Mouse (Mus musculus) telencephalon, adult 2 months (tissue): ENCODE measurements at regions not wholly inside any gene's neighbourhood (a gene's known extent, or its start where the extent isn't known, plus 50 kb on each side); places are given as distances from the start of the nearest gene placed in this dataset.
A peak's percentile ranks its signal among the peaks of the same experiment; 100 is the strongest.

ENCODE experiments used
- DNase-seq: peaks from one replicate; pipeline ENCODE4 v3.0.0-alpha.2; 2011; ENCODE audit warnings: low read depth, low spot score

- no peak for DNase-seq
Measured at GRCm38 (mm10) chr7:40422125-40422524, 476.0 kb upstream of the Vstm2b start.

DNA sequence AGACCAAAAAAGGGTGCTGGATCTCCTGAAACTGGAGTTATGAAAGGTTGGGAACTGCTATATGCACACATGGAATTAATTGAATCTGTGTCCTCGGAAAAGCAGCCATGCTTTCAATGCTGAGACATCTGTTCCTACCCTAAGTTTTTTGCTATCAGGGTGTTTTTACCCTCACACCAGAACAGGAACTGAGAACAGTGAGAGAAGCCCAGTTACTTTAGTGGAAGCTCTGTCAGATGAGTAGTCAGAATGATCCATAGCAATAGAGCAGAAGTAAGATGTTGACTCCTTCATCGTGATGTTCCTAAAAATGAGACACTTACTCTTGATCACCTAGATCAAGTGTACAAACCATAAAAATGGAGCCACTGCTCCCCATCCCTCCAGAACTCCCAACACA lies 468.7 kb upstream of the Vstm2b start:
- DNase-seq, result no peak

- DNase-seq, result no peak
Measured at GRCm38 (mm10) chr7:40433906-40434305, 464.2 kb upstream of the Vstm2b start.

GRCm38 (mm10) chr7:40441128-40441527 lies 457.0 kb upstream of the Vstm2b start:
- DNase-seq, result no peak

DNA sequence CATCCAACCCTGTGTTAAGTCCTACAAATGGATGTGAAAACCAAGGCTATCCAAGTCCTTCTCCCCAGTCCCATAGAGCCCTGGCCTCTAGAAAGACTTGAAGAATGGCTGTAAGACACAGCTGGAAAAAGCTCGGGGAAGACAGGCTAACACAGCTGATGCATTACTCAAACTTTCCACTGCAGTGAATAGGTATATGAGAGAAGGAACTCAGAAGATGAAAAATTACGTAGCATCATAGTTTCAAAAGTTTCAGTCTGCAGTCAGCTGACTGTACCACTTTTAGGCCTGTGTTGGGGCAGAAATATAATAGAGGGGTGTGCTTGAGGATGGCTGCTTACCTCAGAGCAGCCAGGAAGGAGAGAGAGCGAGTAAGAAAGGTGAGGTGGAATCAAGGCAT lies 456.3 kb upstream of the Vstm2b start:
- no peak for DNase-seq

DNA sequence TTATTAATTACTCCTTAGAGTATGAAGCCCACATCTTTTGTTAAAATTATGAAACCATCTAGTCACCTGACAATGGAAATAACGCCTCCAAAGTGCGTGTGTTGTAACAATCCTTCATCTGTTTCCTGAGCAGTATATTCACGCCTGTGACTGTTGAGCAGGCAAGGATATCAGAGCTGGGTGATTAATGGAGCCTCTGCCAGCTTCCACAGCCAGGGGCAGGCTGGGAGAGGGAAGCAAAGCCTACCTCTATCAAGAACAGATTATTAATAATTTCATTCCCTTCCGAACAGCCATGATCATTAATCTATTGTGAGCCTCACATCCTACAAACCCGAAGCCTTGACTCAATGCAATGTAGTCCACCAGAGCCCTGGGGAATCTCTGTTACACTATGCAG lies 431.7 kb upstream of the Vstm2b start:
- DNase-seq, result no peak

DNA sequence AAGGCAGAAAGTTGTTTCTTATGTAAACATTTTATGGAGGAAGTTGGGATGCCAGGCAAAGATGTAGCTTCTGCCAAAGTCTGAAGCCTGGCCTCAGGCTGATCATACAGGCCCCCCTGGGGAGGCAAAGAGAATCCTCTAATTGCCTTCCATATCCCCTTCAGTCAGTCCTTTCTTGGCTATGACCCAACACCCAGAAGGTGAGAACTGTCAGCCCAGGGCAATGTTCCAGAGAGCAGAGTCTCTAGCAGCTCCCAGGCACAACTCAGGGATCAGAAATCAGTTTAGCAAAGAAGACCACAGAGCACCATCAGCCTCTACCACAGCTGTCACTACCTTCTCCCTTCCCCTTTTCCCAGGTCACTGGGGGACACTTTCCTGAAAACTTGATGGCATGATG lies 410.9 kb upstream of the Vstm2b start:
- DNase-seq, result no peak

- DNase-seq, result no peak
Measured at GRCm38 (mm10) chr7:40522703-40523267, 375.3 kb upstream of the Vstm2b start.

- DNase-seq, result peak; percentile 39
Measured at GRCm38 (mm10) chr7:40536601-40537000, 361.5 kb upstream of the Vstm2b start.

DNA sequence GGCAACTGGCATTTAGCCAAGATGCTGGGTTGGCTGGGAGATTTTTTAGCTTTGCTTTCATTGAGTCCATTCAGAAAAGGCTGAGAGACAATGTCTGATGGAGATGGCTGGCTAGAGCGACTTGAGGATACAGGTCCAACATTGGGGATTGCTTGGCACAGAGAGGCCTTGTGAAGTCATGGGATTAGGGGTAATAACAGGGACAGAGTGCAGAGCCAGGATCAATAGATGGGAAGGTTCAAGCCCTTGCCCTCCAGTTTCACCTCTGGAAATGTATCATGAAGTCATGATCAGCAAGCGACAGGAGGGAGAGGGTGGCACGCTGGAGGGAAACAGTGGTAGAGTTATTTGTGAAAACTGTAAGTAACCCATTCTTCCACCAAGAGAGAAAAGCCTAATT lies 360.5 kb upstream of the Vstm2b start:
- DNase-seq, result no peak

DNA sequence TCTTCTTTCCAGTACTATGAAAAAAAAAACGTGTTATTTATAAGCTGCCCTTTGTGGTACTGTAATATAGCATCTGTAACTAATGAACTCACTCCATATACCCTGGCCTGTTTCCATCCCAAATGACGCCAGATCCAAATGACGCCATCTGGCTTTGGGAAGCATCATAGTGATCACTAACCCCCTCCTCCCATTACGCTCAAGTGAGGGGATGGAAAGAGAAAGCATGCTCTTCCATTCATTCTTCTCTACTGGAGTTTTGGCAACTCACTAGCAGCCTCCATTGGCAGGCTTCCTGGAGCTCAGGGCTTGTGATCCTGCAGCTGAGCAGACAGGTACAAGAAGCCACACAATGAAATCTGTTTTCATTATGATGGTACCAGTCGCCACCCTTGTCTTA lies 358.3 kb upstream of the Vstm2b start:
- no peak for DNase-seq

GRCm38 (mm10) chr7:40541283-40541682 lies 356.8 kb upstream of the Vstm2b start:
- no peak for DNase-seq

DNA sequence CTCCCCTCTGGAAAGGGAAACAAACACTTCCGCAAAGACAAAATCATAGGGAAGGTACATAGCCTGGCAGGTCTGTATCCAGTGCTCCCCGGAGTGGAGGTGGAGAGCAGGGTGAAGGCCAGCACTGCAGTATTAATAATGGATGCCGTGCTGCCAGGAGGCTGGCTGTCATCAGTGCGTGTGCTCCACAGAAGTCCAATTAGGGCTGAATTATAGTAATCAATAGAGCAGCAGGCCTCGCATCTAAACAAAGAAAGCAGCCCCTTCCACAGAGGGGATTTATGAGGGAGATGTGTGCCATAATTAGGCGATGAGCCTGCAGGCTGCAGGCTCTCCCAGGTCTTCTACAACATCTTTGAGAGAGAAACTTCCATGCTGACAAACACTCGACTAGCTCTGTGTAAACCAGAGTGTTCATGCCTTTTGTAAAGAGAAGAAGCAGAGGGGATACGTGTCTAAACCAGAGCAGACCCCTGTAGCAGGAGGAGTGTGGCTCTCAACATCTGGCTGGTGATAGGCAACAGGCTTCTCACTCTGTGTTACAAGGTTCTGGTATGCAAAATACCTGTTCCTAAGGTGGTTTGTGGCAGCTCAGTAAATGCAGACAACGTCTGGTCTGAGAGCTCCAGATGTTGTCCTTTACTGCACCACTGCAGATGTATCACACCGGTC lies 334.5 kb upstream of the Vstm2b start:
- DNase-seq, result no peak

- peak; percentile 21 for DNase-seq
Measured at GRCm38 (mm10) chr7:40575971-40576370, 322.2 kb upstream of the Vstm2b start.

DNA sequence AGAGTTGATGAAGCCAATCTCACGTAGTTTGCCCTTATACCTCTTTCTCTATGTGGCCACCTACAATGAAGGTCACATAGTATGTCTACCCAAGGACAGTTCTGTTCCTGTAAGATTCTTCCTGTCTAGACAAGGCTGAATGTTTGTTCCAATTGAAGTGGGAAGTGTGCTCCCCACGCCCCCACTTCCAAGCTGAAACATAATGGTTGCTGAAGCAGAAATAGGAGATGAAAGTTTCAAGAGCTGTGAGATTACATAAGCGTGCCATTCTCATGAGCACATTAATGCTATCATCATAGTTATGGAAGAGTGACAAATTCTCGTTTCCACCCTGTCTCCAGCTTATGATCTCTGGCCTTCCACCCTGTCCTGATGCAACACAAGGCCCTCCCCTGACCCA lies 320.8 kb upstream of the Vstm2b start:
- DNase-seq, result peak; percentile 52

GRCm38 (mm10) chr7:40620761-40621160 lies 277.4 kb upstream of the Vstm2b start:
- DNase-seq, result no peak

DNA sequence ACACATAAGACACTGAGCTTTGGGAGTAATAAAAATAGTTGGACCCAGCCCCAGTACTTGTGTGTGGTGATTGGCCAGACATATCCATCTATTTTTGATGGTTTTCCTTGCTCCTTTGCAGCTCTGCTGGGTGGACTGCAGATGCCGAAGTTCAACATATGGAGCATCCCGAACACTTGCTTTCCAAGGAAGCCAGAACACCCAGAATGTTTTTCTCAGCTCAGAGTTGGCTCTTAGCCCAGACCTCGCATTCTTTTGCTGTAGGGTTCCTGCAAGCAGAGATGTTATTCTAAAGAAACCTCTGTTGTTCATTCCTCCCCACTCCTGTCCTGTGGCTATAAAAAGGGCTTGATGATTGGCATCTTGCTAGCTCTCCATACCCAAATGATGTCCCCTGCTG lies 275.3 kb upstream of the Vstm2b start:
- DNase-seq, result peak; percentile 89

DNA sequence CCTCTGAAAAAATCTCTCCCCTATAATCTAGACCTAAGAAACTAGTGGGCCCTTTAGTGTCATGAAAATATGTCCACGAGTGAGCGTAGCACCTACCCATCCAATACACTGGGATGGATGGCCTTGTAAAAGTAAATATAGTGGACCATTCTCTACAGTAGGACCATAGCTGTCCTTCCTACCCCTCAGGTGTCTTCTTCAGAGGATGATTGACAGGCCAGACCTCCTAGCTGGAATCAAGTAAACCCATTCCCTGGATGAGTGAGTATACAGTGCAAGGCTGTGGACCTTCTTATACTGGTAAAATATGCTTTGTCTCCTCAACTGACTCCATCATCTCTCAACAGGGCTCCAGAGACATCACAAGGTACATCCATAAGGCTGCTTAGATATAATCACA lies 274.8 kb upstream of the Vstm2b start:
- DNase-seq, result no peak

GRCm38 (mm10) chr7:40636369-40636768 lies 261.8 kb upstream of the Vstm2b start:
- DNase-seq, result no peak

- peak; percentile 77 for DNase-seq
Measured at GRCm38 (mm10) chr7:40654982-40655381, 243.1 kb upstream of the Vstm2b start.

DNA sequence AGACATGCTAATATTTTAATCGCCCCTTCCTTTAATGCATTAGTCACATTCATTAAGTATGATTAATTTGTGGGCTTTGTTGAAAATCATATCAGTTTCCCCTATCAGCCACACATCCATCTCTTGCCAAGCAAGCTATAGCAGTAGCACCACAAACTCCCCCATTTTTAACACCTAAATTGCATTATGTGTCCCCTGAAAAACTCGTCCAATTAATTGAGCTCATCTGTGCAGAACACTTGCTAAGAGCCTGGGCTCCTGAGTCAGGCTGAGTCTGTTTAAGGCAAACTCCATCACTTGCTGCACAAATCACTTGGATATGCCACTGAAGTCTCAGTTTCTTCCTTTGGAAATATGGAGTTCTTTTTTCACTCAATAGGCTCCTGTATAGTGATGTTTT lies 242.7 kb upstream of the Vstm2b start:
- peak; percentile 38 for DNase-seq

- DNase-seq, result no peak
Measured at GRCm38 (mm10) chr7:40659662-40660061, 238.5 kb upstream of the Vstm2b start.

GRCm38 (mm10) chr7:40663781-40664180 lies 234.3 kb upstream of the Vstm2b start:
- no peak for DNase-seq

- DNase-seq, result no peak
Measured at GRCm38 (mm10) chr7:40666625-40667024, 231.5 kb upstream of the Vstm2b start.
